Mouse (Mus musculus): ENCODE data around the gene Col6a4.

Gene Col6a4

DNA sequence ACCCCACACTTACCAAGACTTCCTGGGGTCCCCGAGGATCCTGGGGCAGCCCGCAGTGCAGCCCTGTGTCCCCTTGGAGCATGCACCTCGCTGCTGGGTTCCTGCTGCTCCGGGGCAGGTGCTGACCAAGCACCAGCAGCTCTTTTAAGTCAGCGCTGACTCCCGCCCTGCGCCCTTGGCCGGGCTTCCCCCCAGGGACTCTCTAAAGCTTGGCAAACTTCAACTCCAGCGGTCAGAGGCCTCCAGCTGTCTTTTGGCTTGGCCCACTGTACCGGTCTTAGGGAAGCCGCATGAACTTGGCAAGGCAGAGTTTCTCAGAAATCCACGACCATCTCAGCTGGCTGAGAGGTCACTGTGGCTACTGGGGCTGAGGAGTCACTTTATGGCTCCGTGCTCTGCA lies 136.1 kb downstream of the Col6a4 start, which contains the start of gene Col6a5:
Gene Col6a5 (minus strand): TSS at position 111 of the 400 bp plus-strand sequence.
- no peak for DNase-seq (ENCODE audit: low spot score in 2 of 2)

- DNase-seq (ENCODE audit: low spot score in 2 of 2): no peak
Measured at GRCm38 (mm10) chr9:105959116-105959515, 137.5 kb downstream of the Col6a4 start.

GRCm38 (mm10) chr9:105949755-105950154 lies 146.8 kb downstream of the Col6a4 start:
- DNase-seq (ENCODE audit: low spot score in 2 of 2): no peak

DNA sequence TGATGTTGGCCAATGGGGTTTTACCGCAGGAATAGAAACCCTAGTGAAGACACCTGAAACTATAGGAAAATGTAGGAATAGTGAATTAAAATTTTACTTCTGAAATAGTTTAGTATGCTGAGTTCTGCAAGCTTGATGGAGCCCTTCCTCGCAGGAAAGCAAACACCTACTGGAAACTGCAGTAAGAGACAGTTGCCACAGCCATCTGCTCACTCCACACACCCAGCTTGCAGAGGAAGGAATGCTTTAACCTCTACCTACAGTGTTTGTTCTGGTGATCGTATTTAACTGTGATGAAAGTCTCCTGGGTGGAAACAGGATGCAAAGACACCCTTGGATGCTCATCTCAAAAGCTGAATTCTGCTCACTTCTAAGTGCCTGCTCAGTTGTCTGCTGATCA lies 149.0 kb downstream of the Col6a4 start:
- peak in 1 of 2 experiments; percentile 17 for DNase-seq (ENCODE audit: low spot score in 2 of 2)
